Mouse (Mus musculus) thymus, postnatal 25 days (tissue): ENCODE data around the gene Serpina12.

ENCODE experiments used
- DNase-seq: peaks from one replicate; pipeline ENCODE4 v3.0.0; 2022

The Serpina12 gene

GRCm38 (mm10) chr12:104002569-104003237 lies 41.5 kb downstream of the Serpina12 start:
- no peak for DNase-seq

- DNase-seq = no peak
These were observed 43.6 kb downstream of the Serpina12 start for GRCm38 (mm10) chr12:104000594-104000993.

- no peak for DNase-seq
These were observed 44.6 kb downstream of the Serpina12 start for GRCm38 (mm10) chr12:103999611-104000010.

- no peak for DNase-seq
These were observed 47.7 kb downstream of the Serpina12 start for GRCm38 (mm10) chr12:103996513-103996912.

- peak; percentile 44 for DNase-seq
These were observed 48.8 kb downstream of the Serpina12 start for GRCm38 (mm10) chr12:103995292-103996072.

GRCm38 (mm10) chr12:103992945-103993344 lies 51.3 kb downstream of the Serpina12 start:
- DNase-seq = no peak

GRCm38 (mm10) chr12:103989857-103990256 lies 54.4 kb downstream of the Serpina12 start, which contains the start of gene Serpina11:
Serpina11 (minus strand) TSS chr12:103989957.
- no peak for DNase-seq

GRCm38 (mm10) chr12:103989514-103989767 lies 54.8 kb downstream of the Serpina12 start:
- no peak for DNase-seq

GRCm38 (mm10) chr12:103988754-103989513 lies 55.3 kb downstream of the Serpina12 start:
- DNase-seq = no peak

GRCm38 (mm10) chr12:103985868-103986267 lies 58.4 kb downstream of the Serpina12 start:
- DNase-seq = no peak

GRCm38 (mm10) chr12:103984935-103985334 lies 59.3 kb downstream of the Serpina12 start:
- peak; percentile 20 for DNase-seq

- DNase-seq = no peak
These were observed 62.4 kb downstream of the Serpina12 start for GRCm38 (mm10) chr12:103981646-103982360.
